Mouse (Mus musculus): ENCODE results near the gene Gstk1.

DNA sequence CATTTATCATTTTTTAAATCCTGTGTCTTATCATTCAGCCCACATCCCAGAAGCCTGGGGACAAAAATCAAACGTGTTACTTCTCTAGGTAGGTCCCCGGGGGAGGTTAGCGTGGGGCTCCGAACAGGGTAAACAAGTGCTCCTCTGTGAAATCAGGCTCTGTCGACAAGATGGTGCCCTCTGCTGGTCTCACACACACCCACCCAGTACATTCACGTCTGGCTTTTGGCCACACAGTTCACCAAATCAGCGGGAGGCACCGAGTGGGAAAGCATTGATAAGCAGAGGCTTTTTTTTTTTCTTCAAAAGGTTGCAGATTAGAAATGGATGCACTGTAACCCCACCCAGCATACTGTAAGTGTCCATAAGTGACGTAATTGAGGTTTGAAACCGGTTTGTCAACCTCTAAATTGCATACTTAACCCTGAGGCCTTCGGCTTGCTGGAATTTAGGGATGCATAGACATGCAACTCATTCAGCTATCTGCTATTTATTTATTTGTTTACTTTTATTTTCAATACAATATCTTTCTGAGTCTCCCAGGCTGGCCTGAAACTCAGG is 11.6 kb downstream of the Gstk1 start:
- TF ChIP-seq CTCF (IDR thresholded peaks at IDR 0.05) (peak; percentile 83), EP300 (IDR thresholded peaks at IDR 0.05) (no peak)
